Mouse (Mus musculus) midbrain, embryonic 15.5 days (tissue): ENCODE results near the gene Hoxb2. TPM values are rescaled to one million over a fixed set of nuclear protein-coding genes. Genes with fewer than 3 reads are reported as not detected.

ENCODE experiments used
- ATAC-seq: fragments of 200-750 bp; cut with Nextera tagmentation; replicated peaks from 2 replicates; pipeline ENCODE4 v1.8.0; 2017; ENCODE audit warnings: moderate TSS enrichment
- H3K27ac ChIP-seq: fragments of 300-500 bp; sonication (generic); 2 replicates; pipeline ENCODE4 v1.5.1; 2015; ENCODE audit warnings: mild to moderate bottlenecking, inconsistent platforms
- H3K27me3 ChIP-seq: fragments of 300-500 bp; sonication (generic); replicated peaks from 2 replicates; pipeline ENCODE4 v1.6.1; 2015; ENCODE audit warnings: inconsistent platforms
- H3K36me3 ChIP-seq: fragments of 300-500 bp; sonication (generic); replicated peaks from 2 replicates; pipeline ENCODE4 v1.6.1; 2015; ENCODE audit warnings: inconsistent platforms
- H3K4me1 ChIP-seq: fragments of 300-500 bp; sonication (generic); 2 replicates; pipeline ENCODE4 v1.6.1; 2015; ENCODE audit warnings: inconsistent platforms
- H3K4me2 ChIP-seq: fragments of 300-500 bp; sonication (generic); 2 replicates; pipeline ENCODE4 v1.6.1; 2015; ENCODE audit warnings: inconsistent platforms, mild to moderate bottlenecking, moderate library complexity
- H3K4me3 ChIP-seq: fragments of 300-500 bp; sonication (generic); 2 replicates; pipeline ENCODE4 v1.5.1; 2015; ENCODE audit warnings: mild to moderate bottlenecking, inconsistent platforms
- H3K9ac ChIP-seq: fragments of 300-500 bp; sonication (generic); 2 replicates; pipeline ENCODE4 v1.6.1; 2015; ENCODE audit warnings: mild to moderate bottlenecking, inconsistent platforms
- H3K9me3 ChIP-seq: fragments of 300-500 bp; sonication (generic); 2 replicates; pipeline ENCODE4 v1.6.1; 2016; ENCODE audit warnings: inconsistent platforms
- WGBS: fragments of 180-500 bp; shearing (Covaris S2); methylation state at CpG from one replicate; pipeline ENCODE4 v1.1.7; 2015; ENCODE audit warnings: mixed read lengths; 5-methylcytosine and 5-hydroxymethylcytosine counted together
- polyA plus RNA-seq: library from polyadenylated mRNA; unstranded; fragments of >200 nt; fragmentation: Nextera tagmentation; extraction: Ambion mirVana; gene quantifications from 2 replicates; pipeline ENCODE4 v1.2.1, GENCODE M21; 2015

Hoxb2 gene
- polyA plus RNA-seq, 1 experiment from 2014 or later: 0.32 TPM

- H3K9ac ChIP-seq: no peak overlapping the region
Measured at GRCm38 (mm10) chr11:96349491-96350340, 609 bp upstream of the Hoxb2 start.

GRCm38 (mm10) chr11:96350791-96351190 is 466 bp downstream of the Hoxb2 start:
- ATAC-seq: no peak
- Histone ChIP-seq H3K27ac (no peak overlapping the region), H3K27me3 (peaks cover 89% of the 10 kb centered on the region), H3K4me3 (no peak overlapping the region), H3K9ac (no peak overlapping the region), H3K9me3 (no peaks in the 10 kb centered on the region), H3K4me1 (peaks cover 4% of the 10 kb centered on the region), H3K4me2 (no peak overlapping the region), H3K36me3 (no peaks in the 10 kb centered on the region)
- 9% methylated on average over 2 of the region's 2 CpGs for WGBS

More at GRCm38 (mm10) chr11:96349491-96350340, 609 bp upstream of the Hoxb2 start:
- H3K36me3 ChIP-seq: no peaks in the 10 kb centered on the region
- no peak overlapping the region for H3K4me2 ChIP-seq
- ATAC-seq: no peak
- H3K4me1 ChIP-seq: peaks cover 9% of the 10 kb centered on the region
- H3K9me3 ChIP-seq: no peaks in the 10 kb centered on the region
- peaks cover 91% of the 10 kb centered on the region for H3K27me3 ChIP-seq
- no peak overlapping the region for H3K27ac ChIP-seq
- no peak overlapping the region for H3K4me3 ChIP-seq
- under 1% methylated on average over 14 of the region's 14 CpGs for WGBS

- 1% methylated on average over 11 of the region's 11 CpGs for WGBS
- H3K4me3 ChIP-seq: no peak overlapping the region
- H3K4me2 ChIP-seq: no peak overlapping the region
- H3K4me1 ChIP-seq: peaks cover 4% of the 10 kb centered on the region; the same call in 1 of the 2 replicates
- ATAC-seq: no peak
- H3K27ac ChIP-seq: no peak overlapping the region
- no peaks in the 10 kb centered on the region for H3K36me3 ChIP-seq
- no peak overlapping the region for H3K9ac ChIP-seq
- peaks cover 89% of the 10 kb centered on the region for H3K27me3 ChIP-seq
- no peaks in the 10 kb centered on the region for H3K9me3 ChIP-seq
Measured at GRCm38 (mm10) chr11:96351312-96351711, 987 bp downstream of the Hoxb2 start.

GRCm38 (mm10) chr11:96351831-96352230 is 1.5 kb downstream of the Hoxb2 start:
- Histone ChIP-seq H3K9ac (no peak overlapping the region), H3K36me3 (no peaks in the 10 kb centered on the region), H3K27me3 (peaks cover 89% of the 10 kb centered on the region), H3K4me3 (no peak overlapping the region), H3K4me2 (no peak overlapping the region), H3K9me3 (no peaks in the 10 kb centered on the region), H3K27ac (no peak overlapping the region), H3K4me1 (peaks cover 4% of the 10 kb centered on the region; the same call in 1 of the 2 replicates)
- ATAC-seq: no peak
- 1% methylated on average over 22 of the region's 22 CpGs for WGBS

GRCm38 (mm10) chr11:96352691-96353521 is 2.6 kb downstream of the Hoxb2 start:
- no peak overlapping the region for H3K27ac ChIP-seq
- no peak for ATAC-seq
- H3K4me1 ChIP-seq: peaks cover 4% of the 10 kb centered on the region; the same call in 1 of the 2 replicates
- H3K4me3 ChIP-seq: no peak overlapping the region
- peaks cover 92% of the 10 kb centered on the region for H3K27me3 ChIP-seq
- no peak overlapping the region for H3K9ac ChIP-seq
- WGBS: under 1% methylated on average over 75 of the region's 75 CpGs
- H3K4me2 ChIP-seq: no peak overlapping the region
- H3K9me3 ChIP-seq: no peaks in the 10 kb centered on the region
- H3K36me3 ChIP-seq: no peaks in the 10 kb centered on the region

GRCm38 (mm10) chr11:96353522-96353841 is 3.2 kb downstream of the Hoxb2 start:
- 2% methylated on average over 14 of the region's 14 CpGs for WGBS
- Histone ChIP-seq H3K9ac (no peak overlapping the region), H3K27ac (no peak overlapping the region), H3K4me1 (peaks cover 4% of the 10 kb centered on the region; the same call in 1 of the 2 replicates), H3K4me2 (no peak overlapping the region), H3K4me3 (no peak overlapping the region), H3K27me3 (peaks cover 92% of the 10 kb centered on the region), H3K9me3 (no peaks in the 10 kb centered on the region), H3K36me3 (no peaks in the 10 kb centered on the region)
- ATAC-seq: no peak

GRCm38 (mm10) chr11:96353939-96354338 is 3.6 kb downstream of the Hoxb2 start:
- WGBS: 5% methylated on average over 8 of the region's 8 CpGs
- Histone ChIP-seq H3K9ac (no peak overlapping the region), H3K4me2 (no peak overlapping the region), H3K27me3 (peaks cover 91% of the 10 kb centered on the region), H3K27ac (no peak overlapping the region), H3K36me3 (no peaks in the 10 kb centered on the region), H3K9me3 (no peaks in the 10 kb centered on the region), H3K4me3 (no peak overlapping the region), H3K4me1 (peaks cover 4% of the 10 kb centered on the region; the same call in 1 of the 2 replicates)
- ATAC-seq: no peak

GRCm38 (mm10) chr11:96354376-96354775 is 4.1 kb downstream of the Hoxb2 start:
- H3K4me2 ChIP-seq: no peak overlapping the region
- no peaks in the 10 kb centered on the region for H3K9me3 ChIP-seq
- H3K36me3 ChIP-seq: no peaks in the 10 kb centered on the region
- no peak for ATAC-seq
- no peak overlapping the region for H3K9ac ChIP-seq
- WGBS: under 1% methylated on average over 25 of the region's 25 CpGs
- H3K4me1 ChIP-seq: peaks cover 4% of the 10 kb centered on the region; the same call in 1 of the 2 replicates
- no peak overlapping the region for H3K4me3 ChIP-seq
- H3K27me3 ChIP-seq: peaks cover 90% of the 10 kb centered on the region
- H3K27ac ChIP-seq: no peak overlapping the region

- no peak for ATAC-seq
Measured at GRCm38 (mm10) chr11:96354801-96355311, 4.5 kb downstream of the Hoxb2 start.

GRCm38 (mm10) chr11:96363807-96364206 is 13.5 kb downstream of the Hoxb2 start:
- no peak overlapping the region for H3K4me3 ChIP-seq
- no peak overlapping the region for H3K4me2 ChIP-seq
- no peak overlapping the region for H3K27ac ChIP-seq
- ATAC-seq: no peak
- no peaks in the 10 kb centered on the region for H3K36me3 ChIP-seq
- no peak overlapping the region for H3K9ac ChIP-seq
- no peaks in the 10 kb centered on the region for H3K4me1 ChIP-seq
- H3K27me3 ChIP-seq: peaks cover 92% of the 10 kb centered on the region
- 3% methylated on average over 5 of the region's 5 CpGs for WGBS
- no peaks in the 10 kb centered on the region for H3K9me3 ChIP-seq

More at GRCm38 (mm10) chr11:96354801-96355311, 4.5 kb downstream of the Hoxb2 start:
- Histone ChIP-seq H3K4me2 (no peak overlapping the region), H3K27me3 (peaks cover 90% of the 10 kb centered on the region), H3K4me1 (peaks cover 4% of the 10 kb centered on the region; the same call in 1 of the 2 replicates), H3K36me3 (no peaks in the 10 kb centered on the region), H3K9me3 (no peaks in the 10 kb centered on the region), H3K27ac (no peak overlapping the region), H3K4me3 (no peak overlapping the region), H3K9ac (no peak overlapping the region)
- WGBS: 2% methylated on average over 9 of the region's 9 CpGs

GRCm38 (mm10) chr11:96365441-96366091 is 15.2 kb downstream of the Hoxb2 start, which contains the start of gene Hoxb1:
Gene Hoxb1 (plus strand): TSS chr11:96365752.
- no peak within 1 kb of the TSS for H3K9ac ChIP-seq

More at GRCm38 (mm10) chr11:96365441-96366091, 15.2 kb downstream of the Hoxb2 start, which contains the start of gene Hoxb1:
- Histone ChIP-seq H3K9me3 (no peaks in the 10 kb centered on the region), H3K4me2 (no peak within 1 kb of the TSS), H3K4me1 (no peaks in the 10 kb centered on the region), H3K4me3 (no peak within 1 kb of the TSS), H3K36me3 (no peaks in the 10 kb centered on the region), H3K27me3 (peaks cover 94% of the 10 kb centered on the region), H3K27ac (no peak within 1 kb of the TSS)
- 4% methylated on average over 26 of the region's 26 CpGs for WGBS
- ATAC-seq: no peak
